In genomic region chr14:55743711-55744110, GRCm38 (mm10) we compare ENCODE assay signal across 8 mouse cellular contexts. TPM values are rescaled to one million over a fixed set of nuclear protein-coding genes. Genes with fewer than 3 reads are reported as not detected.
DNase-seq lines count a peak whose midpoint lies in the region; ATAC-seq and TF ChIP-seq lines count a peak whose summit lies in the region.

No protein-coding gene starts in this region.

- peak; percentile 78 for ATAC-seq in common myeloid progenitor, adult 5-6 weeks (replicated peaks; ENCODE audit: low read depth, poor library complexity, severe bottlenecking)
- peak; percentile 73 for ATAC-seq in hindbrain, postnatal 0 days
- ATAC-seq in megakaryocyte progenitor cell, adult 5-6 weeks (replicated peaks; ENCODE audit: poor library complexity), result peak; percentile 84

- no peaks in the 10 kb centered on the region for H3K9me3 ChIP-seq in hindbrain, postnatal 0 days (ENCODE audit: low read length)

- peak overlapping the region; percentile 37 for H3K4me2 ChIP-seq in hindbrain, postnatal 0 days (ENCODE audit: low read depth, low read length)

- intact Hi-C loops in left cerebral cortex, adult 2 months (cut with DNase I), result loop anchor here (1.0 to 2.0 kb wide), 2 partner anchors 21 to 61 kb away; partner anchors contain the start of gene Rabggta

- 0 out of 2 replicates have a peak overlapping the region, but pooled peaks have one; percentile 15 for H3K9ac ChIP-seq in hindbrain, postnatal 0 days (replicated peaks; ENCODE audit: low read length)

- 19% methylated on average over 10 of the region's 10 CpGs for WGBS in hindbrain, postnatal 0 days

- H3K4me1 ChIP-seq in hindbrain, postnatal 0 days (ENCODE audit: insufficient read depth, low read length), result peaks cover 15% of the 10 kb centered on the region

- H3K27me3 ChIP-seq in hindbrain, postnatal 0 days (ENCODE audit: insufficient read depth, low read length), result no peaks in the 10 kb centered on the region

- H3K27ac ChIP-seq in hindbrain, postnatal 0 days, result no peak overlapping the region
- no peak overlapping the region for H3K27ac ChIP-seq in left cerebral cortex, adult 2 months

- 0 out of 2 replicates have a peak overlapping the region, but pooled peaks have one; percentile 5 for H3K4me3 ChIP-seq in hindbrain, postnatal 0 days (ENCODE audit: low read length)
- H3K4me3 ChIP-seq in left cerebral cortex, adult 2 months, result no peak overlapping the region

- TF ChIP-seq CTCF in hindbrain, postnatal 0 days (IDR thresholded peaks at IDR 0.05; ENCODE audit: low read depth), result peak; percentile 99
- TF ChIP-seq CTCF in left cerebral cortex, adult 2 months (IDR thresholded peaks at IDR 0.05), result peak; percentile 98

- peak; percentile 82 for DNase-seq in R1 (ENCODE audit: low read depth, low spot score)
- peak; percentile 75 to 77 for DNase-seq in gastrocnemius, adult 8-10 months (ENCODE audit: low spot score in 2 of 2)
- DNase-seq in hindbrain, postnatal 0 days (ENCODE audit: low spot score), result peak; percentile 88
- peak; percentile 84 to 90 for DNase-seq in left cerebral cortex, adult 2 months (ENCODE audit: extremely low spot score in 1 of 2, low spot score in 2 of 2)
- peak; percentile 85 to 90 for DNase-seq in right cerebral cortex, postnatal 10 days (ENCODE audit: low spot score in 2 of 2)
- peak; percentile 86 for DNase-seq in urinary bladder, postnatal 14 days (ENCODE audit: low spot score)

- peaks cover 22% of the 10 kb centered on the region for H3K36me3 ChIP-seq in hindbrain, postnatal 0 days (ENCODE audit: insufficient read depth, low read length)

RNA-seq across cellular contexts. Expression of gene Dhrs1, which starts 1.8 kb away (rescaled TPM):
- total RNA-seq in common myeloid progenitor, adult 5-6 weeks (2017), result 8.3 and 23.9 TPM in 2 replicates
- total RNA-seq in gastrocnemius, adult 8-10 months (2022), result 10 to 100 TPM; 26.4 to 37.6 (median 31.6) TPM
- total RNA-seq in hindbrain, postnatal 0 days (2014; rRNA removed), result 62.0 and 69.2 TPM in 2 replicates
- polyA plus RNA-seq in hindbrain, postnatal 0 days (2015; fragmentation: Nextera tagmentation; extraction: Ambion mirVana), result 86.0 and 88.3 TPM in 2 replicates
- total RNA-seq in left cerebral cortex, adult 2 months (2021), result 10 to 100 TPM; 76.5 to 88.8 TPM
- 45.7 and 50.9 TPM in 2 replicates for total RNA-seq in megakaryocyte progenitor cell, adult 5-6 weeks (2015)
- 11.5 and 30.2 TPM in 2 replicates for total RNA-seq in megakaryocyte progenitor cell, adult 5-6 weeks (2017)

RNA-seq across cellular contexts. Expression of gene Nop9, which starts 1.8 kb away (rescaled TPM):
- 21.4 and 22.7 TPM in 2 replicates for total RNA-seq in common myeloid progenitor, adult 5-6 weeks (2017)
- total RNA-seq in gastrocnemius, adult 8-10 months (2022), result 10 to 100 TPM in 2 of 4 experiments, 1 to 10 TPM in 2; 9.4 to 14.8 (median 10.1) TPM
- 19.9 and 28.9 TPM in 2 replicates for total RNA-seq in hindbrain, postnatal 0 days (2014; rRNA removed)
- polyA plus RNA-seq in hindbrain, postnatal 0 days (2015; fragmentation: Nextera tagmentation; extraction: Ambion mirVana), result 23.0 and 23.5 TPM in 2 replicates
- total RNA-seq in left cerebral cortex, adult 2 months (2021), result 10 to 100 TPM in 1 of 2 experiments, 1 to 10 TPM in 1; 9.6 to 12.9 TPM
- 25.6 and 26.5 TPM in 2 replicates for total RNA-seq in megakaryocyte progenitor cell, adult 5-6 weeks (2015)
- total RNA-seq in megakaryocyte progenitor cell, adult 5-6 weeks (2017), result 27.8 and 32.2 TPM in 2 replicates

RNA-seq across cellular contexts. Expression of gene Cideb, which starts 14.5 kb away (rescaled TPM):
- total RNA-seq in common myeloid progenitor, adult 5-6 weeks (2017), result 0.14 and 1.1 TPM in 2 replicates
- total RNA-seq in gastrocnemius, adult 8-10 months (2022), result not detected
- total RNA-seq in hindbrain, postnatal 0 days (2014; rRNA removed), result 1.9 TPM in 1 of 2 replicates, not detected in the other
- 0.75 and 0.81 TPM in 2 replicates for polyA plus RNA-seq in hindbrain, postnatal 0 days (2015; fragmentation: Nextera tagmentation; extraction: Ambion mirVana)
- 1 to 10 TPM; 2.5 to 2.7 TPM for total RNA-seq in left cerebral cortex, adult 2 months (2021)
- total RNA-seq in megakaryocyte progenitor cell, adult 5-6 weeks (2015), result 0.20 and 0.77 TPM in 2 replicates
- 0.51 TPM in 1 of 2 replicates, not detected in the other for total RNA-seq in megakaryocyte progenitor cell, adult 5-6 weeks (2017)

RNA-seq across cellular contexts. Expression of gene Ltb4r2, which starts 17.5 kb away (rescaled TPM):
- total RNA-seq in common myeloid progenitor, adult 5-6 weeks (2017), result 0.46 and 0.49 TPM in 2 replicates
- total RNA-seq in gastrocnemius, adult 8-10 months (2022), result not detected
- total RNA-seq in hindbrain, postnatal 0 days (2014; rRNA removed), result 0.16 and 0.32 TPM in 2 replicates
- polyA plus RNA-seq in hindbrain, postnatal 0 days (2015; fragmentation: Nextera tagmentation; extraction: Ambion mirVana), result 0.69 and 0.78 TPM in 2 replicates
- under 1 TPM; 0.33 to 0.38 TPM for total RNA-seq in left cerebral cortex, adult 2 months (2021)
- 0.39 and 0.44 TPM in 2 replicates for total RNA-seq in megakaryocyte progenitor cell, adult 5-6 weeks (2015)
- total RNA-seq in megakaryocyte progenitor cell, adult 5-6 weeks (2017), result 0.47 and 0.62 TPM in 2 replicates

RNA-seq across cellular contexts. Expression of gene Rabggta, which starts 21.6 kb away (rescaled TPM):
- total RNA-seq in common myeloid progenitor, adult 5-6 weeks (2017), result 11.6 and 15.0 TPM in 2 replicates
- total RNA-seq in gastrocnemius, adult 8-10 months (2022), result 10 to 100 TPM in 2 of 4 experiments, 1 to 10 TPM in 2; 9.4 to 13.2 (median 11.0) TPM
- total RNA-seq in hindbrain, postnatal 0 days (2014; rRNA removed), result 78.7 and 83.8 TPM in 2 replicates
- 50.4 and 51.9 TPM in 2 replicates for polyA plus RNA-seq in hindbrain, postnatal 0 days (2015; fragmentation: Nextera tagmentation; extraction: Ambion mirVana)
- total RNA-seq in left cerebral cortex, adult 2 months (2021), result 10 to 100 TPM; 50.2 to 51.3 TPM
- total RNA-seq in megakaryocyte progenitor cell, adult 5-6 weeks (2015), result 8.7 and 14.0 TPM in 2 replicates
- total RNA-seq in megakaryocyte progenitor cell, adult 5-6 weeks (2017), result 12.6 and 14.0 TPM in 2 replicates
